Mouse (Mus musculus) MEL (cell line): ENCODE data around the gene Pank1. TPM values are rescaled to one million over a fixed set of nuclear protein-coding genes. Genes with fewer than 3 reads are reported as not detected.

ENCODE experiments used
- DNase-seq: peaks from one replicate; pipeline ENCODE4 v3.0.0; 2011; ENCODE audit warnings: low read depth, low spot score
- H3K27ac ChIP-seq: 2 replicates; pipeline ENCODE4 v1.5.1; 2012; ENCODE audit warnings: low read depth, mild to moderate bottlenecking, control low read depth, low read length, moderate library complexity; ENCODE audit not compliant: control insufficient read depth
- H3K27me3 ChIP-seq, 2 experiments: fragments of 150-350 bp in 1 of 2; sonication (generic) in 1 of 2; 2 replicates each; pipeline ENCODE4 v1.6.1; 2012; ENCODE audit warnings: low read length in 2 of 2, mild to moderate bottlenecking in 2 of 2, improper control_type of control experiment in 1 of 2, moderate library complexity in 1 of 2; ENCODE audit not compliant: insufficient read depth in 2 of 2, control insufficient read depth in 1 of 2
- H3K36me3 ChIP-seq, 2 experiments: 2 replicates each; pipeline ENCODE4 v1.6.1; 2012 to 2014; ENCODE audit warnings: low read length in 2 of 2, improper control_type of control experiment in 1 of 2, inconsistent platforms in 1 of 2, mild to moderate bottlenecking in 1 of 2; ENCODE audit not compliant: insufficient read depth in 2 of 2, control insufficient read depth in 1 of 2
- H3K4me1 ChIP-seq, 2 experiments: fragments of 150-350 bp in 1 of 2; sonication (generic) in 1 of 2; 2 replicates each; pipeline ENCODE4 v1.6.1; 2012; ENCODE audit warnings: low read length in 2 of 2, improper control_type of control experiment in 1 of 2, mild to moderate bottlenecking in 1 of 2; ENCODE audit not compliant: insufficient read depth in 2 of 2, control insufficient read depth in 1 of 2
- H3K4me3 ChIP-seq, 2 experiments: fragments of 150-350 bp in 1 of 2; sonication (generic) in 1 of 2; 2 replicates each; pipeline ENCODE4 v1.5.1; 2012; ENCODE audit warnings: low read depth in 2 of 2, low read length in 2 of 2, mild to moderate bottlenecking in 2 of 2, moderate library complexity in 2 of 2, control low read depth in 1 of 2, improper control_type of control experiment in 1 of 2; ENCODE audit not compliant: control insufficient read depth in 1 of 2, insufficient read depth in 1 of 2
- H3K79me2 ChIP-seq: 2 replicates; pipeline ENCODE4 v1.6.1; 2012; ENCODE audit warnings: mild to moderate bottlenecking, low read length, moderate library complexity; ENCODE audit not compliant: control insufficient read depth, poor library complexity, insufficient read depth
- H3K9ac ChIP-seq: 2 replicates; pipeline ENCODE4 v1.6.1; 2012; ENCODE audit warnings: low read depth, mild to moderate bottlenecking, control low read depth, low read length, moderate library complexity; ENCODE audit not compliant: control insufficient read depth, poor library complexity, severe bottlenecking
- H3K9me3 ChIP-seq: fragments of 150-350 bp; sonication (generic); replicated peaks from 2 replicates; pipeline ENCODE4 v1.6.1; 2012; ENCODE audit warnings: mild to moderate bottlenecking, low read length, improper control_type of control experiment, moderate library complexity; ENCODE audit not compliant: insufficient read depth
- CHD2 ChIP-seq: IDR thresholded peaks from 2 replicates; pipeline ENCODE4 v1.6.1; 2011; ENCODE audit warnings: low read length, improper control_type of control experiment
- ELF1 ChIP-seq: IDR thresholded peaks from 2 replicates; pipeline ENCODE4 v1.6.1; 2014; ENCODE audit warnings: low read depth, mild to moderate bottlenecking, inconsistent platforms, low read length, improper control_type of control experiment, moderate library complexity
- EP300 ChIP-seq, 2 experiments: IDR thresholded peaks; 2 replicates each; pipeline ENCODE4 v1.6.1; 2011; ENCODE audit warnings: improper control_type of control experiment in 2 of 2, low read length in 2 of 2, low read depth in 1 of 2, mild to moderate bottlenecking in 1 of 2
- ETS1 ChIP-seq: IDR thresholded peaks from 2 replicates; pipeline ENCODE4 v1.6.1; 2012; ENCODE audit warnings: low read depth, mild to moderate bottlenecking, inconsistent platforms, low read length, improper control_type of control experiment, moderate library complexity
- GATA1 ChIP-seq: IDR thresholded peaks from 2 replicates; pipeline ENCODE4 v1.6.1; 2011; ENCODE audit warnings: low read depth, low read length, improper control_type of control experiment
- HCFC1 ChIP-seq: IDR thresholded peaks from 2 replicates; pipeline ENCODE4 v1.6.1; 2012; ENCODE audit warnings: low read depth, mild to moderate bottlenecking, inconsistent platforms, low read length, improper control_type of control experiment, moderate library complexity
- JUND ChIP-seq: IDR thresholded peaks from 2 replicates; pipeline ENCODE4 v1.6.1; 2011; ENCODE audit warnings: low read depth, mild to moderate bottlenecking, improper control_type of control experiment, low read length
- MAX ChIP-seq: IDR thresholded peaks from 2 replicates; pipeline ENCODE4 v1.6.1; 2011; ENCODE audit warnings: low read length, improper control_type of control experiment
- MAZ ChIP-seq: IDR thresholded peaks from 2 replicates; pipeline ENCODE4 v1.6.1; 2012; ENCODE audit warnings: low read depth, mild to moderate bottlenecking, inconsistent platforms, low read length, improper control_type of control experiment
- MXI1 ChIP-seq: IDR thresholded peaks from 2 replicates; pipeline ENCODE4 v1.6.1; 2011; ENCODE audit warnings: mild to moderate bottlenecking, low read depth, low read length, improper control_type of control experiment
- MYB ChIP-seq: IDR thresholded peaks from 2 replicates; pipeline ENCODE4 v1.6.1; 2011; ENCODE audit warnings: mild to moderate bottlenecking, low read depth, low read length, improper control_type of control experiment
- NELFE ChIP-seq: IDR thresholded peaks from 2 replicates; pipeline ENCODE4 v1.6.1; 2011; ENCODE audit warnings: low read depth, low read length, improper control_type of control experiment
- NRF1 ChIP-seq: IDR thresholded peaks from 2 replicates; pipeline ENCODE4 v1.6.1; 2014; ENCODE audit warnings: low read depth, mild to moderate bottlenecking, inconsistent platforms, low read length, improper control_type of control experiment, moderate library complexity; ENCODE audit not compliant: poor library complexity, insufficient read depth, severe bottlenecking
- POLR2A ChIP-seq, 2 experiments: IDR thresholded peaks; 2 replicates each; pipeline ENCODE4 v1.6.1; 2011 to 2012; ENCODE audit warnings: low read length in 2 of 2, mild to moderate bottlenecking in 2 of 2, control low read depth in 1 of 2, improper control_type of control experiment in 1 of 2, low read depth in 1 of 2, moderate library complexity in 1 of 2; ENCODE audit not compliant: control insufficient read depth in 1 of 2, insufficient read depth in 1 of 2, poor library complexity in 1 of 2
- POLR2AphosphoS2 ChIP-seq: IDR thresholded peaks from 2 replicates; pipeline ENCODE4 v1.6.1; 2011; ENCODE audit warnings: low read length, improper control_type of control experiment
- POLR2AphosphoS5 ChIP-seq: IDR thresholded peaks from 2 replicates; pipeline ENCODE4 v1.6.1; 2012; ENCODE audit warnings: low read depth, borderline replicate concordance, mild to moderate bottlenecking, inconsistent platforms, low read length, moderate library complexity, mixed read lengths
- SIN3A ChIP-seq: IDR thresholded peaks from 2 replicates; pipeline ENCODE4 v1.6.1; 2012; ENCODE audit warnings: low read length, improper control_type of control experiment, inconsistent platforms
- TBP ChIP-seq: IDR thresholded peaks from 2 replicates; pipeline ENCODE4 v1.8.0; 2011; ENCODE audit warnings: low read depth, low read length, improper control_type of control experiment
- TCF12 ChIP-seq: IDR thresholded peaks from 2 replicates; pipeline ENCODE4 v1.6.1; 2014; ENCODE audit warnings: low read depth, mild to moderate bottlenecking, inconsistent platforms, low read length, improper control_type of control experiment, moderate library complexity
- UBTF ChIP-seq: IDR thresholded peaks from 2 replicates; pipeline ENCODE4 v1.6.1; 2012; ENCODE audit warnings: low read depth, mild to moderate bottlenecking, inconsistent platforms, low read length, improper control_type of control experiment, moderate library complexity, borderline replicate concordance; ENCODE audit not compliant: insufficient read depth
- ZC3H11A ChIP-seq: IDR thresholded peaks from 2 replicates; pipeline ENCODE4 v1.6.1; 2012; ENCODE audit warnings: low read depth, mild to moderate bottlenecking, inconsistent platforms, low read length, improper control_type of control experiment
- ZKSCAN1 ChIP-seq: IDR thresholded peaks from 2 replicates; pipeline ENCODE4 v1.6.1; 2012; ENCODE audit warnings: low read depth, mild to moderate bottlenecking, inconsistent platforms, low read length, improper control_type of control experiment, moderate library complexity
- ZMIZ1 ChIP-seq: IDR thresholded peaks from 2 replicates; pipeline ENCODE4 v1.6.1; 2012; ENCODE audit warnings: low read depth, mild to moderate bottlenecking, inconsistent platforms, low read length, improper control_type of control experiment, moderate library complexity
- ZNF384 ChIP-seq: IDR thresholded peaks from 2 replicates; pipeline ENCODE4 v1.6.1; 2012; ENCODE audit warnings: low read depth, mild to moderate bottlenecking, inconsistent platforms, low read length, improper control_type of control experiment
- polyA plus RNA-seq, 2 experiments: library from polyadenylated mRNA; stranded (reverse) in 1 of 2; unstranded in 1 of 2; fragments of >175 nt in 1 of 2; fragments of >200 nt in 1 of 2; gene quantifications; 2 replicates each; pipeline versions ENCODE4 v1.2.1 to v1.2.4; 2012; ENCODE audit warnings: low replicate concordance in 2 of 2, low read depth in 1 of 2; ENCODE audit not compliant: insufficient read length in 2 of 2, insufficient read depth in 1 of 2, missing spikeins in 1 of 2
- total RNA-seq: library from RNA; depleted of rRNA; stranded (reverse); fragments of 300-350 nt; gene quantifications from 2 replicates; pipeline ENCODE4 v1.2.3, GENCODE M21; 2012

The Pank1 gene
- total and polyA plus RNA-seq, 3 experiments, result 7.2 to 7.6 TPM; not detected in 1

- peak overlapping the region; percentile 67 for H3K9ac ChIP-seq
- DNase-seq, result peak; percentile 84
- peak overlapping the region; percentile 97 for H3K27ac ChIP-seq
- TF ChIP-seq CHD2, result no peak
- peak; percentile 88 for TF ChIP-seq GATA1
- TF ChIP-seq POLR2AphosphoS2, result 0 out of 2 replicates have a peak, but pooled peaks have one; percentile 32
- peak; percentile 58 for TF ChIP-seq NELFE
- peak; percentile 66 for TF ChIP-seq ETS1
- TF ChIP-seq POLR2A (IDR thresholded peaks at IDR 0.05; ENCODE audit: control insufficient read depth in 1 of 2, insufficient read depth in 1 of 2, low read depth in 1 of 2, low read length in 2 of 2, poor library complexity in 1 of 2), result peak in 1 of 2 experiments; percentile 46; a peak in 2 of 4 replicates
- TF ChIP-seq SIN3A, result peak; percentile 46; the same call in 1 of the 2 replicates
- TF ChIP-seq NRF1, result no peak
- TF ChIP-seq MXI1, result peak; percentile 25; the same call in 1 of the 2 replicates
- TF ChIP-seq TCF12, result peak; percentile 40
- no peak for TF ChIP-seq JUND
- TF ChIP-seq ZNF384, result no peak
- no peak for TF ChIP-seq UBTF
- no peak for TF ChIP-seq POLR2AphosphoS5
- no peak for TF ChIP-seq ZKSCAN1
- TF ChIP-seq ZC3H11A, result no peak
- TF ChIP-seq EP300 (IDR thresholded peaks at IDR 0.05; ENCODE audit: low read depth in 1 of 2, low read length in 2 of 2), result peak; percentile 40 to 77; a peak in 3 of 4 replicates
- TF ChIP-seq MAX, result no peak
- TF ChIP-seq ELF1, result peak; percentile 81
- TF ChIP-seq MYB, result peak; percentile 33; the same call in 1 of the 2 replicates
- TF ChIP-seq ZMIZ1, result peak; percentile 41; the same call in 1 of the 2 replicates
- peak; percentile 80; the same call in 1 of the 2 replicates for TF ChIP-seq MAZ
- peak; percentile 56; the same call in 1 of the 2 replicates for TF ChIP-seq TBP
- TF ChIP-seq HCFC1, result 0 out of 2 replicates have a peak, but pooled peaks have one; percentile 51
- TF ChIP-seq, all 39 proteins: peak for 15
- Histone ChIP-seq H3K9me3 (no peaks in the 10 kb centered on the region), H3K79me2 (peaks cover 10% of the 10 kb centered on the region), H3K4me1 (peaks cover 17 to 39% of the 10 kb centered on the region in 2 experiments), H3K4me3 (peak overlapping the region; percentile 42 to 52), H3K27me3 (no peaks in the 10 kb centered on the region), H3K36me3 (peaks cover 0 to 42% of the 10 kb centered on the region in 2 experiments; a peak in 2 of 4 replicates)
These were observed 4.4 kb upstream of the Pank1 start for GRCm38 (mm10) chr19:34883526-34884224.
